Mouse (Mus musculus) right cerebral cortex, adult 2 months (tissue): ENCODE measurements around the gene Tmem240.
A peak's percentile ranks its signal among the peaks of the same experiment; 100 is the strongest.
"Not testable (repeated sequence)": the region's sequence is repeated elsewhere in the genome, so short reads cannot be mapped to it uniquely, and the experiment has no call there.

Experiments
- DNase-seq, 2 experiments: peaks; one replicate each; pipeline ENCODE4 v3.0.0; 2021 to 2022; ENCODE audit warnings: low spot score in 2 of 2

The Tmem240 gene

GRCm38 (mm10) chr4:155734350-155734941 is at the start of gene Tmem240:
Gene Tmem240, plus strand, starts transcription at chr4:155734800.
- DNase-seq: peak; percentile 87 to 88

- DNase-seq: not testable (repeated sequence)
Observed at GRCm38 (mm10) chr4:155687764-155688163, 46.8 kb upstream of the Tmem240 start.

- peak in 1 of 2 experiments; percentile 19 for DNase-seq
Observed at GRCm38 (mm10) chr4:155690571-155691375, 43.8 kb upstream of the Tmem240 start.

- no peak for DNase-seq
Observed at GRCm38 (mm10) chr4:155692421-155692820, 42.2 kb upstream of the Tmem240 start.

- peak; percentile 75 to 76 for DNase-seq
Observed at GRCm38 (mm10) chr4:155694111-155694481, 40.5 kb upstream of the Tmem240 start, which contains the start of gene Fndc10. Gene Fndc10, plus strand, starts transcription at chr4:155694342.

GRCm38 (mm10) chr4:155694482-155695401 is 39.9 kb upstream of the Tmem240 start:
- peak; percentile 74 to 85 for DNase-seq

- DNase-seq: no peak
Observed at GRCm38 (mm10) chr4:155695531-155696062, 39.0 kb upstream of the Tmem240 start.

GRCm38 (mm10) chr4:155696261-155697255 is 38.0 kb upstream of the Tmem240 start:
- peak in 1 of 2 experiments; percentile 26 for DNase-seq

- DNase-seq: no peak
Observed at GRCm38 (mm10) chr4:155700425-155700824, 34.2 kb upstream of the Tmem240 start.

- DNase-seq: no peak
Observed at GRCm38 (mm10) chr4:155703425-155703929, 31.1 kb upstream of the Tmem240 start.

GRCm38 (mm10) chr4:155704721-155705591 is 29.6 kb upstream of the Tmem240 start, which contains the start of gene Ssu72:
Gene Ssu72, plus strand, starts transcription at chr4:155704800.
- peak; percentile 94 to 97 for DNase-seq

GRCm38 (mm10) chr4:155705592-155705929 is 29.0 kb upstream of the Tmem240 start:
- peak in 1 of 2 experiments; percentile 16 for DNase-seq

GRCm38 (mm10) chr4:155708582-155708981 is 26.0 kb upstream of the Tmem240 start:
- DNase-seq: no peak

GRCm38 (mm10) chr4:155708988-155709387 is 25.6 kb upstream of the Tmem240 start:
- no peak for DNase-seq

GRCm38 (mm10) chr4:155710521-155711252 is 23.9 kb upstream of the Tmem240 start:
- no peak for DNase-seq

- DNase-seq: no peak
Observed at GRCm38 (mm10) chr4:155721668-155722083, 12.9 kb upstream of the Tmem240 start.

- DNase-seq: no peak
Observed at GRCm38 (mm10) chr4:155727993-155728392, 6.6 kb upstream of the Tmem240 start.

GRCm38 (mm10) chr4:155733267-155733666 is 1.3 kb upstream of the Tmem240 start:
- no peak for DNase-seq
